Mouse (Mus musculus): ENCODE data around the gene Lama5.
"Not testable (repeated sequence)": the region's sequence is repeated elsewhere in the genome, so short reads cannot be mapped to it uniquely, and the experiment has no call there.

Gene Lama5

DNA sequence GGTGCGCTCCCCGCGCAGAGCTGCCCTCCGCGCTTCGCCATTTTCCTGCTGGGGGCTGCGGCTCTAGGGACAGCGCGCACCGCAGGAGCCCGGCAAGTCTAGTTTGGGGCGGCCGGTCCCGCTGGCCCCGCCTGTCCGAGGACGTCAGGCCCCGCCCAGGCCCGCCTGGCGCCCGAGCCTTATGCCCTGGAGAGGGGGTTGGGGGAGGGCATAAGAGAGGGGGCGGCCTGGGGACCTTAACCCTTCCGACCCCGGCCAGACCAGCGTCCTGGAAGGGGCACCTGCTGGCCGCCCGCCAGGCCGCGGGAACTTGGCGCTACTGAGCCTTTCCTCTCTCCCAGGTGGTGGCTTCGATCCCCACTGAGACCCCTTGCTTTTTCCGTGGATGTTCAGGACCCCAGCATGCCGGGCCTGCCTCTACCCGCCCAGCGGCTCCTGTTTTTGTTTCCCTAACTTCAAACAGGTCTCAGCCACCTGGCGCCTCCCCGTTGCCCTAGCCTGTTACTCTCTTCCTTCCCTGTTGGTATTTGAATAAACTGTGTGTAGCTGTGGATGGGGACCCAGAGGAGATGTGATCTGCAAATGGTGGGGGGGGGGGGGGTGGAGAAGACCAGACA, at the start of gene Lama5:
Gene Lama5 (minus strand): TSS at position 98 of the 617 bp plus-strand sequence.
- DNase-seq (ENCODE audit: inconsistent age in 2 of 2, low spot score in 1 of 2), result peak; percentile 87 to 92

DNA sequence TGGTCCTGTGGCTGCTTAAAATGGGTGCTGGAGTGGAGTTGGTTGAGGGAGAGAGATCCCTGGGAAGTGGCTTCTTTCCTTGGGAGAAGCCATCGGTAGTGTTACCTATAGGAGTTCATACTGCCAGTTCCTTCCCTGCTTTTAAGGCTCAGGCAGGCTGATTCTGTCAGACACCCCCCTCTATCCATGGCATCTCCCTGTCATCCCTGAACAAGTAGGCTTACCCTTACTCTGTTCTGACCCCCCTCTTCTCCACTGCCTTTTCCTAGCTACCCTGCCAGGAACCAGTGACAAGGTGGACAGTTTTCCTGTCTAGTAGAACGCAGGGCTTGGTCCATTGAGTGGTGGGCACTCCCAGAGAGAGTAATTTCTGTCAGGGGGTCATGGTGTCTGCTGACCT, 48.9 kb upstream of the Lama5 start:
- peak in 1 of 2 experiments; percentile 52 for DNase-seq (ENCODE audit: inconsistent age in 2 of 2, low spot score in 1 of 2)

DNA sequence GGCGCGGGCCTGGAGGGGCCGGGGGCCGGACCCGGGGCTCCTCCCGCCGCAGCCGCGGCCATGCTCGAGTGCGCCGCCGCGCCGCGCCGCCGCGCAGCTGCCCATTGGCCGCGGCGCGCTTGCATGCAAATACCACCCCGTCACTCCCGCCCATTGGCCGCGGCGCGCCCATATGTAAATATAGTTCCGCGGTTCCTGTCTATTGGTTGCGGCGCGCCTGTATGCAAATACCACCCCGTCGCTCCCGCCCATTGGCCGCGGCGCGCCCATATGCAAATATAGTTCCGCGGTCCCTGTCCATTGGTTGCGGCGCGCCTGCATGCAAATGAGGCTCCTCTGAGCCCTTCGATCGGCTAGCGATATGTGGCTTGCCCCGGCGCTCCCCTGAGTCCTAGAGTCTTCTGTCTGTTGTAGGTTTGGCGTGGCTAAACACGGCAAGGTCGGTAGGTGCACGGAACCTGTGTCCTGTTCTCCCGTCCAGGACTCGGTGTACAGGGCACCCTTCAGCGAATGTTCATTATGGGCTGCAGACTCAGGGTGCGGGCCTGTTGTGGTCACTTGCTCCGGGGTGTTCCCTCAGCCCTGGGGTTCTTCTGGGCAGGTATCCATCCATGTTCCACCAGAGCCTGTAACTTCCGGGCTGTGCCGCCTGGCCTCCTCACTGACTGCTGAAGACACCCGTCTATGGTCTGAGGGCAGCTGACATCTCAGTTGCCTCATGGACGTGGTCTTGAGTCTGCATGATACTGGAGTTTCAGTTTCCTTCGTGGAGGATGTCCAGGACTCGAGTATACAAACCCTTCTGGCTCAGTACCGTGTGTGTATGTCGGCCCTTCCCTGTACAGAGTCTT, 48.0 kb upstream of the Lama5 start, which contains the start of gene Cables2:
Gene Cables2 (minus strand): TSS at position 103 of the 851 bp plus-strand sequence.
- DNase-seq (ENCODE audit: inconsistent age in 2 of 2, low spot score in 1 of 2), result peak; percentile 95 to 97

DNA sequence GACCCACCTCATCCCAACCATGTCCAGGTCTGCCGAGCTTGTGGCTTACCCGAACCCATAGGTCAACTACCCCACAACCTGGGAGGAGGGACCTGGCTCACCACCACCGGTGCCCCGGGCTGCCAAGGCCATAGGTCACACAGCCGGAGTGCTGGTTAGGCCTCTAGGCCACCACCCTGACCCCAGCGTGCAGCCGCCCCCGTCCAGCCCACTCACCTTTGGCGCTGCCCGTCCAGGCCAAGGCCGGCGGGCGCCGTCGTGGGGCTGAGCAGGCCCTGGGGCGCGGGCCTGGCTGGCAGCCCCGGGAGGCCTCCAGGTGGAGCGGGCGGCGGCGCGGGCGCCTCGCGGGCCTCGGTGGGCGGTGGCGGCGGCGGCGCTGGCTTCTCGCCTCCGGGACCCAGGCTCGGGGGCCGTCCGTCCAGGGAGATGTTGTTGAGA, 47.2 kb upstream of the Lama5 start:
- DNase-seq (ENCODE audit: inconsistent age in 2 of 2, low spot score in 1 of 2), result no peak

DNA sequence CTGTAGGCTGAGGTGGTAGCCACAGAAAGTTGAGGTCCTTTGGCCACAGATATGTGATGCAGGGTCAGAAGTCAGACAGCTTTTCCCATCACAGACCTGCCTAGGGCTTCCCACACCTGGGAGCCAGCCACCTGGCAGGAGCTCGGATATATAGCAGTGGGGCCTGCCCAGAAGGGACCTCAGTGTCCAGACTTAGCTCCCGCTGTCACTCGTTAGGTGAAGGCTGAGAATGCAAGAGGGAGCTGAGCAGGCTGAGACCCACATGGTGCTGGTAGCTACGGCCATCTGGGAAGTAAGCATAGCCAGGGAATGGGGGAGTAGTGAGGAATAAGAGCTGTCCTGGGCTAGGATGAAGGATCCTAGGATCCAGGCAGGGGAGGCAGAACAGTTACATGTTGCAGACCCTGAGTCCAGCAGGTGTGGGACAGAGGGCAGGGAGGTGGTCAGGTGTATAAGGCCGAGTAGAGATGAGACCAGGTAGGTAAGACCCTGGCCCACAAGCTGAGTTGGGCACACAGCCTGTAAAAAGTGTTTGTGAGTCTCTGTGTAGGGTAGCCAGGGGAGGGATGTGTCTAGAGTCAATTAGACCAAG, 46.2 kb upstream of the Lama5 start:
- DNase-seq (ENCODE audit: inconsistent age in 2 of 2, low spot score in 1 of 2), result no peak

DNA sequence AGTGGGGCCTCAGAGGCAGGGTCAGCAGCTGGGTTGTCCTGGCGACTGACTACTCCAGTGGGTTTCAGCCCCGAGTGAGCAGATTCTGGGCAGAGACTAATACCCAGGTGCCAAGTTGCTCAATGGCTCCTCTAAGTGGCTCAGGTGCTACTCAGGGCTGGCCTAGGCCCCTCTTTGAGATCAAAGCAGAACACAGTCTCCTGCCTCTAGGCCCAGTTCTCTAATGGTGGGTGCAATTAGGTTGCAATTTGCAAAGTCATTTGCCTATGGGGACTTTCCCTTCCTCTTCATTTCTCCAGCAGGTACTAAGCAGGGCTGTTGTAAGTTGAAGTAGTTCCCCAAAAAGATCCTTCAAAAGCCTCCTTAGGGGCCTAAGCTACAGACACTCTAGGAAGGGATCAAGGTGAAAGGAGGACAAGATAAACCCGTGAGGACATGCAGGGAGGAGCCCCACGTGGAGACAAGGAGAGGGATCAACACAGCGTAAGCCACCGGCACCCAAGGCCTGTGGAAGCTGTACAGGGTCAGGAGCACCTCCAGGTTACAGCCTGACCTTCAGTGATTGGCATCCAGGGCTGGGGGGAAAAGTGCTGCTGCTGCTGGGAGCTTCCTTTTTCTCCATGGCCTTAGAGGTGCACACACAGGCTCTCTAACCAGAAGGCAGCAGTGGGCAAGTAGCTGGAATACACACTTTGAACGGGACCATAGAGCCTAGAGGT, 45.0 kb upstream of the Lama5 start:
- peak in 1 of 2 experiments; percentile 55 for DNase-seq (ENCODE audit: inconsistent age in 2 of 2, low spot score in 1 of 2)

DNA sequence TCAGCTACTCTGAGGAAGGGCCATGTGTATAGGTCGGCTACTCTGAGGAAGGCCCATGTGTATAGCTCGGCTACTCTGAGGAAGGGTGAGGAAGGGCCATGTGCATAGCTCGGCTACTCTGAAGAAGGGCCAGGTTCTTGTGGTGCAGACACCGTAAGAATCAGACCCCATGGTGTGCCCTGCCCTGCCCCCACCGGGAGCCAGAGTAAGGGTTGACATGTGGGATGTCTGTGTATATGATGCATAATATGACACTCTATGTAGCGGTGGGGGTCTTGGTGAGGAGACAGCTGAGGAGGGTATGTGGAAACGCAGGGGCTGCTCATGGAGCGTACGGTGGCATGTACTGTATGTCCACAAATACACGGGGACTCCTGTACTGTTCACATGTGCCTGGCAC, 43.7 kb upstream of the Lama5 start:
- no peak for DNase-seq (ENCODE audit: inconsistent age in 2 of 2, low spot score in 1 of 2)

DNA sequence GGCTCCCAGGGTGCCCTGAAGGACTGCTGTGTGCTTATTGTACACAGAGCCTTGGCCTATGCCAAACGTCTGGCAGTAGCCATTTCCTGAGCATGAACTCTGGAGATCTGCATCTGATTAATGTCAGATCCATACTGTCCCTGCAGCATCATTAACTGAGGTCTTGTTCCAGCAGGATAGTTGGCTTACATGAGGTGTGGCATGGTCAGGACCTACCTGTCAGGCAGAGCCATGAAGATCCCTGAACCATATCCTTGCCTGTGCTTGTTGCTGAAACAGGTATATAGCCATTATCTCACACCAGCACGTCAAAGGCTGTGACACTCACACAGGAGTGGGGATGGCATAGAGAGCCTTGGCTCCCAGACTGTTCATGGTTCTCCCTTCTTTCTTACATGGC, 42.3 kb upstream of the Lama5 start:
- DNase-seq (ENCODE audit: inconsistent age in 2 of 2, low spot score in 1 of 2), result no peak

DNA sequence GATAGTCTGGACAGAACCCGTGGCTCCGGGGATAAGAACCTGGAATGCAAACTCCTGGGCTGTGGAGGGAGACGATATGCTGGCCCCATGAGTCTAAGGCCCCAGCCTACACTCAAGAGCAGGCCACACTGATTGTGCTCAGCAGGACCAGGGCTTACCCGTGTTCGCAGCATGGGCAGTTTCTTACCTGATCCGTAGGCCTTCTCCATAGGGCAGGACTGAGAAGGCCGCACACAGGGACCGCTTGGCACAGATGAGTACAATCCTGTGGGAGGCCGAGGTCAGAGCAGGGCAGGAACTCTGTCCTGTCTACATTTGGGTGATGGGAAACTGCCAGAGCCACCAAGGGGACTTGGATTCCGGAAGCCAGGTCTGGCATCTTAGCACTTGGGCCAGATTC, 37.2 kb upstream of the Lama5 start:
- no peak for DNase-seq (ENCODE audit: inconsistent age in 2 of 2, low spot score in 1 of 2)

DNA sequence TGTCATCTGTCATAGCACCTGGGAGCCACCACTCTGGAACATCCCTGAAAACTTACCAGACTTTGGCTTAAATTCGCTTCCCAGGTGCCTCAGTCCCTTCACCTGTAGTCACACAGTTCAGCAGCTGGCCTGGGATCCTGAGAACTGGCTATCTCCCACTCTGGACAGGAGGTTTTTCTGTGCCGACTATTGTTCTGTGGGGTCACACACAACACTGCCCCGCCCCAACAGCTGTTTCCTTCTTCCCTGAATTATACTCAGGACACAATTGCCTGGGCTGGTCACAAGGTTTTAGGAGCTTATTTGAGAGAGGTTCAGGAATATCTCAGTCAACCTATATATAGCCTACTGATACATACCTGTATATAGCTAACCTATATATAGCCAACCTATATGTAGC, 36.8 kb upstream of the Lama5 start:
- peak in 1 of 2 experiments; percentile 56 for DNase-seq (ENCODE audit: inconsistent age in 2 of 2, low spot score in 1 of 2)

DNA sequence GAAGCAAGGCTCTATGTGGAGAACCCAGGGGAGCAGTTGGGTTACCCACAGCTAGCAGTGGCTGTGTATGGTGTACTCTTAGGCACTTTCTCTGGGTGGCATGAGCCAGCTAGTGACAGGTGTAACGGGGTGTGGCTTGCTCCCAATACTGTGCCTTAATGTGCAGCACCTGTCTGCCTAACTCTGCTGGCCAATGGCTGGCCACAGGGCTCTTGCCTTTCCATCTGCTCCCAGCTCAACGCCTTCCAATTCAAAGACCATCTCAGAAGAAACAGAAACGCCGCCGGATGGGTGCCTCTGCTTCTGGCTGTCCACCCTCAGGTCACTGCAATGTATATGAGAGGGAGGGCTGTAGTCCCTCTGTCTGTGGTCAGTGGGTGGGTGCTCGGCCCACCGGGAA, 36.2 kb upstream of the Lama5 start:
- no peak for DNase-seq (ENCODE audit: inconsistent age in 2 of 2, low spot score in 1 of 2)

DNA sequence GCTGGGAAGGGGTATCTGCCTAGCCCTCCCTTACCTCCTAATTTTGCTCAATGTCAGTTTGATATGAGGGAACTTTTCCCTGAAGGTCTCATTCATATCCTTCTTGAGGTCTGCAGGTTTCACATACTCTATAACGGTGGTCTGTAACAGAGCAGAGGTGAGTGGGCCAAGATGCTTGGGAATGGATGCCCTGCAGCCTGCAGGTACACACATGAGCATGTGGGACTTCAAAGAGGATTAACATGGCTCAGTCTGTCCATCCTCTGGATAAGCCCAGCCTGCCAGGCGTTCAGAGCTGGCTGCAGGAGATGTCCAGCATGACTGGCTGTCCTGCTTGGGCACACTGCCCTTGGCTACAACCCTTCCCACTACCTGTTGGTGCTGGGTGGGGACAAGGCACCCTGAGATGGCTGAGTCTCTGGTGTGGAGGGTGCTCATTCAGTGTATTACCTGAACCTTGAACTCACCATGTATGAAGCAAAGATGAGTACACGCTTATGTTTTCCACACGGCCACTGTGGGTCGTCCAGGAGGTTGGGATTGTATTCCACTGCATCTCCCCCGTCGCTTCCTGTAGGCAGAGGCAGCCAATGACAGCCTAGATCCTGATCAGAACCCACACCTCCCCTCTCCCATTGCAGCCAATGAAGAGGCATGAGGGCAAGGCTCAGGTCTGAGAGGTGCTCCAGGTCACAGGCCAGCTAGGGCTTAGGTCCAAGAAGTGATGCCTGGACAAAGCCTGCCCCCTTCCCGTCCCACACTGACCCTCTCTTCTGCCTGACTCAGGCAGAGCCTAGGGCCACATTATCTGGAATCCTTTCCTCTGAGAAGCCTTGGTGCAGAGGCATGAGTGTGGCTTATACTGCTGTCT, 35.2 kb upstream of the Lama5 start:
- peak in 1 of 2 experiments; percentile 36 for DNase-seq (ENCODE audit: inconsistent age in 2 of 2, low spot score in 1 of 2)

DNA sequence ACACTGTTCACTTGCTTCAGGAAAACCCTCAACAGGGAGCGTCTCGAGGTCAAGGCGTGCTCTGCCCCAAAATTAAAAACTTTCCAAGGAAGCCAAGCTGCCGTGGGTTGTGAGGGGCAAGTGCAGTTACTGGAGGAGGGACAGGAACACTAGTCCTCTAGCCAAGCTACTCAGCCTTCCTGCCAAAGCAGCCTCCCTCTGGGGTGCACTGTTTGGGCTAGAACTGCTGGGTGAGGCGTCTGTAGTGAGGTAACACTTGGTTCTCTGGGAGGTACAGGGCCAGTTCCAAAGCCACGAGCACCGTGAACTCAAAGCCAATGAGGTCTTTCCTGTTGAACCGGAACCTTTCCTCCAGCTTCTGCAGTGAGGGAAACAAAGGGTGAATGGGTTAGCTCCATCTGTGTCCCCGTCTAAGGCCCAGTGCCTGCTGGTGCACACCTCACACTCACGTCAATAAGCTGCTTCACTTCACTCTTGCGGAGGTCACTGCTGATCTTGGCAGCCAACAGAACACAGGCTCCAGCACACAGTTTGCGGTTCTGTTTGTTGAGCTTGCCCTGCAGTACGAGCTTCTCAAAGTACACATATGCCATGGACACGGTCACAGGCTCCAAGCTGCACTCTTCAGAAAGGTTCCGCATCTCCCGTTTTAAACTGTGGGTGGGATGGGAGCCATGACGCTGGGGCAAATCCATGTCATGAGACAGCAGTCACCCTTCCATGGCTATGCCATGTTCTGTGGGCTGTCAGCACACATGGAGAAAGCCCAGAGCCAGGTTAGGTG, 34.4 kb upstream of the Lama5 start:
- DNase-seq (ENCODE audit: inconsistent age in 2 of 2, low spot score in 1 of 2), result peak in 1 of 2 experiments; percentile 52

DNA sequence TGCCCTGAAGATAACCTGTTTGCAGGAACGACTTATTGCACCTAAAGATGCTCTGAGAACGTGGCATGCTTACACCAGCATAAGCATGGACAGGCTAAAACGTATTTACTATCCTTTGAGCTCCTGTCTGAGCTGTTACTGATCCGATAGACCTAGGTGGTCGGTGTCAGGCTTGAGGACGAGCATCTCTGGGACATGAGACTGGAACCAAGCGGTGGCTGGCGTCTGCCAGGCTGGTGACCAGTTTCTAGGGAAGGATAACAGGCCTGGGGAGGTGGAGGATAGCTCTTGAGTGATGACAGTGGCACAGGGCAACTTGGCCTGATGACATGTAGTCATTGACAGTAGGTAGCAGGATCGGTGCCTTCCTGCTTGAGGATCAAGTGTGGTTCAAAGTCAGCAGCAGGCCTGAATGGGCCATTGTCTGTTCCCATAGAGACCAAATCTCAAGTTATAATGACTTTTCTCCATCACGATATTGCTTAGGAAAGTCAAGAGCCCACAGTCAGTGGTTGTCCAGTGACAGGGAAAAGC, 33.4 kb upstream of the Lama5 start:
- DNase-seq (ENCODE audit: inconsistent age in 2 of 2, low spot score in 1 of 2), result not testable (repeated sequence)

DNA sequence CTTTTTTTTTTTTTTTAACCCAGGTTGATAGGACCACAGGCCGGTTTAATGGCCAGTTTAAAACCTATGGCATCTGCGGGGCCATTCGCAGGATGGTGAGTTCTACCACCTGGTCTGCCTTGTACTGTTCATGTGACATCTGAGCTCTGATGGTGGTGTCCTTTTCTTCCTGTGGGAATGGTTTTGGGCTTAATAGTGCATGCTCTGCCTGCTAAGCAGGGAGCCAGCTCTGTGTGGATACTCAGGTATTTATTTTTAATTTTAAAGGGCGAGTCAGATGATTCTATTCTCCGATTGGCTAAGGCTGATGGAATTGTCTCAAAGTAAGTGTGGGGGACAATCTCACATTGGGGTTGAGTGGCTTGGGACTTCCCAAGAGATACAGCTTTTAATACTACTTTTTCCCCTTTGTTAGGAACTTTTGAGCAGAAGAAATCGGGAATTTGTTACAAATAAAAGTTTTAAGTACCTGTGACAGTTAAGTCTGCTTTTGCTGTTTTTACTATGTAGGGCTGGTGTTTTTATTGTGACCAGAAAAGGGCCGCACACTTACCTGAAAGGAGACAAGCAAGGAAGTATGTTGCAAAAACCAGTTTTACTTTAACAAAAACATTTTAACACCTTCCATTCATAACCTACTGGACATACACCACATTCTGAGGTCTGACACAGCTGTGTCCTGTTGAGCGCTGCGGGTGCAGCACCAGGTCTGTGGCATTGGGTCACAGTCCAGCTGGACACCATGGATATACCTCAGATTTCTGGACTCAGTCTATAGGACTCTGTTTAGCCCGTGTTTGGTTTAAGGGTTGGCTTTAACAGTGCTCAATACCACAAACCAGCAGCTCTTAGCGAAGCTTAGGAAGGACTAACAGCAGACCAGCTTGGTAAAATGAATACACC, 32.6 kb upstream of the Lama5 start:
- no peak for DNase-seq (ENCODE audit: inconsistent age in 2 of 2, low spot score in 1 of 2)

DNA sequence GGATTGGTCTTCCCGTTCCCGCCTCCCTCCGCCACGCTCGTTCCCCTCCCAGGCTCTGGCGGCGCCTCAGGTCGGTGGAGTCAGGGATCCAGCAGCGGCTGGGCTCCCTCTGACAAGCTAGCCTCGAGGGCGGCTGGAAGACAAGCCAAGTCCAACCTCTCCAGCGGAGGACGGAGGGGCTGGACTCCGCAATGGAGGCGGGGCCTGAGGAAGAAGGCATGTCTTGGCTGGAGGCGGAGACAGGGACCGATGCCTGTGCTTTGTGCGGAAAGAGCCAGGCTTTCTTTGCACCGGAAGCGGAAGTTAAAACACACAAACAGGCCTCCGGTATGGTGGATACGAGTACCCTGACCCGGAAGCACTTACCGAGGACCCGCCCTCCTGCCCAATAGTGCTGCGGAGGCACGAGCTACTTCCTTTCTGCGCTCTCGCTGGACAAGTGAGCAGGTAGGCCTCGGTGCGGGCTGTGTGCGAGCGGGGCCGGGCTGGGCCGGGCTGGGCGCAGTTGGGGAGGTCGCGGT, 31.4 kb upstream of the Lama5 start, which contains the start of gene Rps21:
Gene Rps21 (plus strand): TSS at position 377 of the 521 bp plus-strand sequence.
- DNase-seq (ENCODE audit: inconsistent age in 2 of 2, low spot score in 1 of 2), result peak; percentile 99

DNA sequence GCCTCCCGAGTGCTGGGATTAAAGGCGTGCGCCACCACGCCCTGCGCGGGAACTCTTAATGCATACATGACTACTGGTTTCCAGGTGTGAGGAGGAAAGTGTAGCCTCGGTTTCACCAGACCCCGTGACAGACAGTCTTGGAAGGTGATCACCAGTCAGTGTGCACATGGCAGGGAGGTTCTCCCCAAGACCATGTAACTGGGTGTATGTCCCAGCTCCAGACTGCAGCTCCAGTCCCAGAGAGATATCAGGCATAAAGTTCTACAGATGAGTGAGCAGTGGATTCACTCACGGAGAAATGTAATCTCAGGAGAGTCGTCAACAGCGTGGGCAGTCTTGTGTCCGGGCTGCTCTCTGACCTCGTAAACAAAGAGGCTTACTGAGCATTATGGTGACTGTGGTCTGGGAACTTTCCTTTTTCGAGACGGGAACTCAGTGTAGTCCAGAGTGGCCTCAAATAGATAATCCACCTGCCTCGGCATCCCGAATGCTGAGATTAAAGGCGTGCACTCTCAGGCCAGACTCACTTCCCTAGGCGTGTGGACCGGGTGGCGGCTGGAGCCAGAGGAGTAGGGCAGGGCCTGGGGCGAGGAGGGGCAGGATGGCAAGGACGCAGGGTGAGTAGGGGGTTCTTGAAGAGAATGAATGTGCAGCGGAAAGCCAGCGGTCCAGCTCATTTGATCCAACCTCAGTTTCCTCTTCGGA, 30.8 kb upstream of the Lama5 start:
- no peak for DNase-seq (ENCODE audit: inconsistent age in 2 of 2, low spot score in 1 of 2)

Measured in adrenal gland, adult (tissue).